ENCODE assay signal across 21 mouse cellular contexts in genomic region chr5:33565886-33566285, GRCm38 (mm10).
DNase-seq lines count a peak whose midpoint lies in the region; ATAC-seq and TF ChIP-seq lines count a peak whose summit lies in the region.
"Had no signal": no experiment of that assay in that cellular context is flagged by ENCODE, and none has a peak within 500 bp of the region (broad histone marks: within the 10 kb centered on the region; RNA-seq: fewer than 3 reads in every experiment).

No protein-coding gene starts in this region.

- H3K36me3 ChIP-seq in lung, postnatal 0 days (ENCODE audit: insufficient read depth, low read length): no peaks in the 10 kb centered on the region
- H3K36me3 ChIP-seq in neural tube, embryonic 15.5 days: no peaks in the 10 kb centered on the region
- H3K36me3 ChIP-seq: embryonic facial prominence, embryonic 10.5 days; forebrain, embryonic 10.5 days; heart, embryonic 13.5 days; hindbrain, embryonic 13.5 days had no signal

- in situ Hi-C loops in Patski (cut with MboI; ENCODE audit: low pct_unique_long_range_greater_than_20kb): no loop called here

- TF ChIP-seq CTCF in lung, postnatal 0 days (IDR thresholded peaks at IDR 0.05): no peak
- no peak for TF ChIP-seq CTCF in lung, adult 2 months (IDR thresholded peaks at IDR 0.05; ENCODE audit: insufficient read depth, low read length)
- no peak for TF ChIP-seq CTCF in Patski (IDR thresholded peaks at IDR 0.05)

- 52% methylated on average over 4 of the region's 4 CpGs for WGBS in lung, postnatal 0 days
- 57% methylated on average over 4 of the region's 4 CpGs for WGBS in lung, adult 2 months
- WGBS in neural tube, embryonic 15.5 days: 86% methylated on average over 4 of the region's 4 CpGs

- H3K4me2 ChIP-seq in lung, postnatal 0 days (replicated peaks; ENCODE audit: low read depth, low read length): no peak overlapping the region
- no peak overlapping the region for H3K4me2 ChIP-seq in neural tube, embryonic 15.5 days
- H3K4me2 ChIP-seq: heart, embryonic 13.5 days; hindbrain, embryonic 13.5 days had no signal

- no peak overlapping the region for H3K27ac ChIP-seq in lung, postnatal 0 days (ENCODE audit: low read length)
- H3K27ac ChIP-seq in neural tube, embryonic 15.5 days (replicated peaks): no peak overlapping the region
- H3K27ac ChIP-seq: embryonic facial prominence, embryonic 10.5 days; forebrain, embryonic 10.5 days; heart, embryonic 13.5 days; hindbrain, embryonic 13.5 days; hindbrain, postnatal 0 days had no signal

- DNase-seq in adrenal gland, postnatal 14 days: peak; percentile 11
- DNase-seq in adrenal gland, postnatal 36 days: no peak
- DNase-seq in lung, postnatal 0 days (ENCODE audit: low spot score): no peak
- no peak for DNase-seq in lung, adult 2 months
- peak; percentile 28 for DNase-seq in Patski (ENCODE audit: low read depth, low spot score)
- no peak for DNase-seq in spleen, postnatal 36 days (ENCODE audit: low spot score in 2 of 2)
- DNase-seq: adrenal gland, postnatal 25 days; cerebellum, adult 2 months; cerebellum, postnatal 10 days; gastrocnemius, postnatal 14 days; heart, adult 11 months; kidney, adult 18-20 months had no signal

- no peaks in the 10 kb centered on the region for H3K4me1 ChIP-seq in lung, postnatal 0 days (ENCODE audit: insufficient read depth, low read depth, low read length)
- no peaks in the 10 kb centered on the region for H3K4me1 ChIP-seq in lung, adult 2 months (ENCODE audit: control insufficient read depth, insufficient read depth, low read length)
- no peaks in the 10 kb centered on the region for H3K4me1 ChIP-seq in neural tube, embryonic 15.5 days
- H3K4me1 ChIP-seq: embryonic facial prominence, embryonic 10.5 days; heart, embryonic 13.5 days had no signal

- CTCF ChIA-PET in Patski (lab: Charles Lee): no interaction called here

- no peak overlapping the region for H3K4me3 ChIP-seq in lung, postnatal 0 days (ENCODE audit: low read depth, low read length)
- H3K4me3 ChIP-seq in lung, adult 2 months (replicated peaks; ENCODE audit: extremely low read depth, low read depth, low read length): no peak overlapping the region
- H3K4me3 ChIP-seq in neural tube, embryonic 15.5 days (replicated peaks): no peak overlapping the region
- H3K4me3 ChIP-seq: embryonic facial prominence, embryonic 10.5 days; erythroblast, embryonic 14.5 days; forebrain, embryonic 10.5 days; heart, embryonic 13.5 days; hindbrain, embryonic 13.5 days had no signal

- H3K9me3 ChIP-seq in lung, postnatal 0 days (ENCODE audit: low read length): no peaks in the 10 kb centered on the region
- no peaks in the 10 kb centered on the region for H3K9me3 ChIP-seq in neural tube, embryonic 15.5 days (replicated peaks)
- H3K9me3 ChIP-seq: embryonic facial prominence, embryonic 10.5 days; forebrain, embryonic 10.5 days; heart, embryonic 13.5 days; hindbrain, embryonic 13.5 days had no signal

- no peak for TF ChIP-seq POLR2A in lung, adult 2 months (IDR thresholded peaks at IDR 0.05; ENCODE audit: borderline replicate concordance, extremely low read depth, low read depth, low read length)

- POLR2A ChIA-PET in Patski (lab: Charles Lee): no interaction called here

- no peaks in the 10 kb centered on the region for H3K27me3 ChIP-seq in lung, postnatal 0 days (replicated peaks; ENCODE audit: insufficient read depth, low read length)
- no peaks in the 10 kb centered on the region for H3K27me3 ChIP-seq in Patski
- peaks cover 3% of the 10 kb centered on the region; the same call in 1 of the 2 replicates for H3K27me3 ChIP-seq in neural tube, embryonic 15.5 days (replicated peaks)

- H3K9ac ChIP-seq in lung, postnatal 0 days (replicated peaks; ENCODE audit: low read depth): no peak overlapping the region
- H3K9ac ChIP-seq in neural tube, embryonic 15.5 days (replicated peaks): no peak overlapping the region
- H3K9ac ChIP-seq: heart, embryonic 13.5 days; hindbrain, embryonic 13.5 days had no signal

- peak; percentile 35 for ATAC-seq in lung, postnatal 0 days
- ATAC-seq in Patski: peak; percentile 15
- no peak for ATAC-seq in neural tube, embryonic 15.5 days (ENCODE audit: low FRiP score)
- ATAC-seq: activated CD4-positive, CD25-positive, alpha-beta regulatory T cell, adult 4 months; forebrain, embryonic 14.5 days; hindbrain, postnatal 0 days had no signal

- no peak for TF ChIP-seq EP300 in lung, postnatal 0 days (IDR thresholded peaks at IDR 0.05)

Comparison
In these comparisons a context has a peak if more than half of its experiments do, and no peak if none do; other contexts are left out.
1. DNase-seq: peak in adrenal gland, postnatal 14 days (single experiment) and Patski (single experiment); none in adrenal gland, postnatal 36 days (0 of 2), lung, postnatal 0 days (single experiment), lung, adult 2 months (single experiment) and spleen, postnatal 36 days (0 of 2).